Mouse (Mus musculus) forebrain, embryonic 13.5 days (tissue): ENCODE measurements at regions not wholly inside any gene's neighbourhood (a gene's known extent, or its start where the extent isn't known, plus 50 kb on each side); places are given as distances from the start of the nearest gene placed in this dataset.

ENCODE experiments used
- ATAC-seq: fragments of 200-750 bp; cut with Nextera tagmentation; 2 replicates; pipeline ENCODE4 v1.8.0; 2017
- H3K27ac ChIP-seq: fragments of 300-500 bp; sonication (generic); 2 replicates; pipeline ENCODE4 v1.5.1; 2015; ENCODE audit warnings: inconsistent platforms, mild to moderate bottlenecking, moderate library complexity
- H3K27me3 ChIP-seq: fragments of 300-500 bp; sonication (generic); 2 replicates; pipeline ENCODE4 v1.6.1; 2015; ENCODE audit warnings: mild to moderate bottlenecking, inconsistent platforms
- H3K36me3 ChIP-seq: fragments of 300-500 bp; sonication (generic); 2 replicates; pipeline ENCODE4 v1.6.1; 2015; ENCODE audit warnings: mild to moderate bottlenecking, inconsistent platforms; ENCODE audit not compliant: poor library complexity, severe bottlenecking
- H3K4me1 ChIP-seq: fragments of 300-500 bp; sonication (generic); 2 replicates; pipeline ENCODE4 v1.6.1; 2015; ENCODE audit warnings: inconsistent platforms
- H3K4me2 ChIP-seq: fragments of 300-500 bp; sonication (generic); 2 replicates; pipeline ENCODE4 v1.6.1; 2015; ENCODE audit warnings: inconsistent platforms, mild to moderate bottlenecking, moderate library complexity
- H3K4me3 ChIP-seq: fragments of 300-500 bp; sonication (generic); 2 replicates; pipeline ENCODE4 v1.5.1; 2015; ENCODE audit warnings: mild to moderate bottlenecking, inconsistent platforms
- H3K9ac ChIP-seq: fragments of 300-500 bp; sonication (generic); 2 replicates; pipeline ENCODE4 v1.6.1; 2015; ENCODE audit warnings: mild to moderate bottlenecking, inconsistent platforms
- H3K9me3 ChIP-seq: fragments of 300-500 bp; sonication (generic); replicated peaks from 2 replicates; pipeline ENCODE4 v1.6.1; 2016; ENCODE audit warnings: inconsistent platforms
- WGBS: fragments of 180-500 bp; shearing (Covaris S2); methylation state at CpG from one replicate; pipeline ENCODE4 v1.1.7; 2015; 5-methylcytosine and 5-hydroxymethylcytosine counted together

- Histone ChIP-seq H3K4me1 (no peaks in the 10 kb centered on the region), H3K36me3 (no peaks in the 10 kb centered on the region), H3K4me3 (no peak overlapping the region), H3K27me3 (no peaks in the 10 kb centered on the region), H3K9me3 (no peaks in the 10 kb centered on the region), H3K9ac (no peak overlapping the region), H3K27ac (no peak overlapping the region), H3K4me2 (no peak overlapping the region)
- 61% methylated on average over 2 of the region's 2 CpGs for WGBS
- no peak for ATAC-seq
These were observed 92.0 kb upstream of the Vgll2 start for GRCm38 (mm10) chr10:51930266-51930665.

- Histone ChIP-seq H3K9me3 (no peaks in the 10 kb centered on the region), H3K4me1 (no peaks in the 10 kb centered on the region), H3K27ac (no peak overlapping the region), H3K4me2 (no peak overlapping the region), H3K9ac (no peak overlapping the region), H3K4me3 (no peak overlapping the region), H3K36me3 (no peaks in the 10 kb centered on the region), H3K27me3 (no peaks in the 10 kb centered on the region)
- ATAC-seq, result no peak
- WGBS, result 44% methylated on average over 1 of the region's 1 CpGs
These were observed 91.6 kb upstream of the Vgll2 start for GRCm38 (mm10) chr10:51930696-51931095.

GRCm38 (mm10) chr10:51935482-51935881 lies 86.8 kb upstream of the Vgll2 start:
- Histone ChIP-seq H3K27me3 (no peaks in the 10 kb centered on the region), H3K4me2 (no peak overlapping the region), H3K4me3 (no peak overlapping the region), H3K36me3 (no peaks in the 10 kb centered on the region), H3K9me3 (no peaks in the 10 kb centered on the region), H3K4me1 (no peaks in the 10 kb centered on the region), H3K9ac (no peak overlapping the region), H3K27ac (no peak overlapping the region)
- ATAC-seq, result no peak
- 84% methylated on average over 3 of the region's 3 CpGs for WGBS

- Histone ChIP-seq H3K4me3 (no peak overlapping the region), H3K27me3 (no peaks in the 10 kb centered on the region), H3K9ac (no peak overlapping the region), H3K4me2 (no peak overlapping the region), H3K36me3 (no peaks in the 10 kb centered on the region), H3K27ac (no peak overlapping the region), H3K9me3 (no peaks in the 10 kb centered on the region), H3K4me1 (peaks cover 8% of the 10 kb centered on the region; the same call in 1 of the 2 replicates)
- WGBS, result 87% methylated on average over 2 of the region's 2 CpGs
- ATAC-seq, result no peak
These were observed 81.1 kb upstream of the Vgll2 start for GRCm38 (mm10) chr10:51941192-51941591.

- H3K9me3 ChIP-seq, result no peaks in the 10 kb centered on the region
- ATAC-seq, result peak; percentile 75; the same call in 1 of the 2 replicates
- H3K4me3 ChIP-seq, result no peak overlapping the region
- H3K4me2 ChIP-seq, result no peak overlapping the region
- H3K4me1 ChIP-seq, result peaks cover 8% of the 10 kb centered on the region; the same call in 1 of the 2 replicates
- 22% methylated on average over 4 of the region's 4 CpGs for WGBS
- H3K9ac ChIP-seq, result no peak overlapping the region
- no peak overlapping the region for H3K27ac ChIP-seq
- H3K27me3 ChIP-seq, result no peaks in the 10 kb centered on the region
- H3K36me3 ChIP-seq, result no peaks in the 10 kb centered on the region
These were observed 76.6 kb upstream of the Vgll2 start for GRCm38 (mm10) chr10:51945701-51946100.

- Histone ChIP-seq H3K4me3 (no peak overlapping the region), H3K36me3 (no peaks in the 10 kb centered on the region), H3K9ac (no peak overlapping the region), H3K9me3 (no peaks in the 10 kb centered on the region), H3K4me2 (no peak overlapping the region), H3K27me3 (no peaks in the 10 kb centered on the region), H3K27ac (no peak overlapping the region), H3K4me1 (peaks cover 8% of the 10 kb centered on the region; the same call in 1 of the 2 replicates)
- ATAC-seq, result 0 out of 2 replicates have a peak, but pooled peaks have one; percentile 30
These were observed 76.1 kb upstream of the Vgll2 start for GRCm38 (mm10) chr10:51946189-51946588.

GRCm38 (mm10) chr10:51946881-51947280 lies 75.4 kb upstream of the Vgll2 start:
- no peaks in the 10 kb centered on the region for H3K36me3 ChIP-seq
- no peak overlapping the region for H3K4me2 ChIP-seq
- H3K27ac ChIP-seq, result no peak overlapping the region
- ATAC-seq, result no peak
- H3K9me3 ChIP-seq, result no peaks in the 10 kb centered on the region
- peaks cover 8% of the 10 kb centered on the region; the same call in 1 of the 2 replicates for H3K4me1 ChIP-seq
- H3K27me3 ChIP-seq, result no peaks in the 10 kb centered on the region
- H3K9ac ChIP-seq, result no peak overlapping the region
- H3K4me3 ChIP-seq, result no peak overlapping the region

- no peak for ATAC-seq
- Histone ChIP-seq H3K36me3 (no peaks in the 10 kb centered on the region), H3K9ac (no peak overlapping the region), H3K4me2 (no peak overlapping the region), H3K27me3 (no peaks in the 10 kb centered on the region), H3K9me3 (no peaks in the 10 kb centered on the region), H3K4me3 (no peak overlapping the region), H3K4me1 (peaks cover 8% of the 10 kb centered on the region; the same call in 1 of the 2 replicates), H3K27ac (no peak overlapping the region)
- 90% methylated on average over 1 of the region's 1 CpGs for WGBS
These were observed 72.3 kb upstream of the Vgll2 start for GRCm38 (mm10) chr10:51950016-51950415.

GRCm38 (mm10) chr10:51952021-51952420 lies 70.3 kb upstream of the Vgll2 start:
- Histone ChIP-seq H3K9ac (no peak overlapping the region), H3K27me3 (no peaks in the 10 kb centered on the region), H3K36me3 (no peaks in the 10 kb centered on the region), H3K4me3 (no peak overlapping the region), H3K27ac (no peak overlapping the region), H3K4me2 (no peak overlapping the region), H3K9me3 (no peaks in the 10 kb centered on the region), H3K4me1 (no peaks in the 10 kb centered on the region)
- no peak for ATAC-seq
- WGBS, result 67% methylated on average over 4 of the region's 4 CpGs

GRCm38 (mm10) chr10:51956493-51956892 lies 65.8 kb upstream of the Vgll2 start:
- H3K9me3 ChIP-seq, result no peaks in the 10 kb centered on the region
- WGBS, result 78% methylated on average over 1 of the region's 1 CpGs
- no peak overlapping the region for H3K9ac ChIP-seq
- H3K4me3 ChIP-seq, result no peak overlapping the region
- no peak for ATAC-seq
- H3K27me3 ChIP-seq, result no peaks in the 10 kb centered on the region
- peaks cover 2% of the 10 kb centered on the region for H3K4me1 ChIP-seq
- H3K36me3 ChIP-seq, result no peaks in the 10 kb centered on the region
- H3K27ac ChIP-seq, result no peak overlapping the region
- H3K4me2 ChIP-seq, result no peak overlapping the region

GRCm38 (mm10) chr10:51961497-51961896 lies 60.8 kb upstream of the Vgll2 start:
- Histone ChIP-seq H3K9ac (no peak overlapping the region), H3K4me3 (no peak overlapping the region), H3K4me1 (peaks cover 4% of the 10 kb centered on the region), H3K4me2 (no peak overlapping the region), H3K27me3 (no peaks in the 10 kb centered on the region), H3K36me3 (no peaks in the 10 kb centered on the region), H3K27ac (no peak overlapping the region), H3K9me3 (no peaks in the 10 kb centered on the region)
- 12% methylated on average over 2 of the region's 2 CpGs for WGBS
- peak; percentile 90 for ATAC-seq

GRCm38 (mm10) chr10:51963671-51964070 lies 58.6 kb upstream of the Vgll2 start:
- H3K27me3 ChIP-seq, result no peaks in the 10 kb centered on the region
- H3K4me3 ChIP-seq, result no peak overlapping the region
- no peaks in the 10 kb centered on the region for H3K36me3 ChIP-seq
- 80% methylated on average over 1 of the region's 1 CpGs for WGBS
- no peak for ATAC-seq
- no peak overlapping the region for H3K9ac ChIP-seq
- no peaks in the 10 kb centered on the region for H3K9me3 ChIP-seq
- no peak overlapping the region for H3K27ac ChIP-seq
- H3K4me2 ChIP-seq, result no peak overlapping the region
- H3K4me1 ChIP-seq, result peaks cover 4% of the 10 kb centered on the region

GRCm38 (mm10) chr10:51970113-51970512 lies 52.2 kb upstream of the Vgll2 start:
- ATAC-seq, result no peak
- WGBS, result 75% methylated on average over 9 of the region's 9 CpGs
- no peak overlapping the region for H3K4me2 ChIP-seq
- H3K9me3 ChIP-seq, result no peaks in the 10 kb centered on the region
- no peaks in the 10 kb centered on the region for H3K36me3 ChIP-seq
- H3K27me3 ChIP-seq, result no peaks in the 10 kb centered on the region
- no peak overlapping the region for H3K9ac ChIP-seq
- no peaks in the 10 kb centered on the region for H3K4me1 ChIP-seq
- no peak overlapping the region for H3K4me3 ChIP-seq
- no peak overlapping the region for H3K27ac ChIP-seq
